Mouse (Mus musculus): Measurements from ENCODE around the gene 2010315B03Rik. TPM values are rescaled to one million over a fixed set of nuclear protein-coding genes. Genes with fewer than 3 reads are reported as not detected.
A peak's percentile ranks its signal among the peaks of the same experiment; 100 is the strongest.
"Not testable (repeated sequence)": the region's sequence is repeated elsewhere in the genome, so short reads cannot be mapped to it uniquely, and the experiment has no call there.

Gene 2010315B03Rik
- polyA plus RNA-seq, 1 experiment from 2014 or later, result 6.9 TPM

GRCm38 (mm10) chr9:124262987-124263717, 49.3 kb downstream of the 2010315B03Rik start:
- Histone ChIP-seq H3K4me1 (no peaks in the 10 kb centered on the region), H3K27me3 (no peaks in the 10 kb centered on the region), H3K4me3 (no peak overlapping the region), H3K9ac (no peak overlapping the region), H3K9me3 (no peaks in the 10 kb centered on the region), H3K4me2 (replicated peaks) (no peak overlapping the region), H3K36me3 (no peaks in the 10 kb centered on the region), H3K27ac (no peak overlapping the region)
- 78% methylated on average over 4 of the region's 4 CpGs for WGBS
- ATAC-seq (ENCODE audit: insufficient number of reproducible peaks, insufficient read depth, low FRiP score, low TSS enrichment), result no peak

GRCm38 (mm10) chr9:124258067-124258556, 54.4 kb downstream of the 2010315B03Rik start:
- Histone ChIP-seq H3K4me3 (no peak overlapping the region), H3K9me3 (peaks cover 12% of the 10 kb centered on the region), H3K27ac (no peak overlapping the region), H3K9ac (no peak overlapping the region), H3K4me1 (no peaks in the 10 kb centered on the region), H3K36me3 (no peaks in the 10 kb centered on the region), H3K27me3 (no peaks in the 10 kb centered on the region), H3K4me2 (replicated peaks) (no peak overlapping the region)
- no peak for ATAC-seq (ENCODE audit: insufficient number of reproducible peaks, insufficient read depth, low FRiP score, low TSS enrichment)
- 77% methylated on average over 4 of the region's 4 CpGs for WGBS

GRCm38 (mm10) chr9:124257200-124258066, 55.1 kb downstream of the 2010315B03Rik start:
- Histone ChIP-seq H3K4me1 (no peaks in the 10 kb centered on the region), H3K4me3 (no peak overlapping the region), H3K27me3 (no peaks in the 10 kb centered on the region), H3K9ac (no peak overlapping the region), H3K27ac (no peak overlapping the region), H3K36me3 (no peaks in the 10 kb centered on the region), H3K4me2 (replicated peaks) (no peak overlapping the region), H3K9me3 (peaks cover 12% of the 10 kb centered on the region)
- 47% methylated on average over 1 of the region's 1 CpGs for WGBS
- ATAC-seq (ENCODE audit: insufficient number of reproducible peaks, insufficient read depth, low FRiP score, low TSS enrichment), result peak; percentile 56; the same call in 1 of the 2 replicates

GRCm38 (mm10) chr9:124256271-124257199, 56.0 kb downstream of the 2010315B03Rik start:
- H3K4me1 ChIP-seq; H3K4me2 ChIP-seq (replicated peaks); H3K27me3 ChIP-seq; H3K36me3 ChIP-seq; H3K9ac ChIP-seq; H3K4me3 ChIP-seq; H3K27ac ChIP-seq: not testable (repeated sequence)
- peak; percentile 82 for ATAC-seq (ENCODE audit: insufficient number of reproducible peaks, insufficient read depth, low FRiP score, low TSS enrichment)
- peaks cover 12% of the 10 kb centered on the region for H3K9me3 ChIP-seq
- WGBS, result 13% methylated on average over 1 of the region's 1 CpGs

- ATAC-seq (ENCODE audit: insufficient number of reproducible peaks, insufficient read depth, low FRiP score, low TSS enrichment), result no peak
- H3K36me3 ChIP-seq, result no peaks in the 10 kb centered on the region
- H3K4me2 ChIP-seq (replicated peaks), result no peak overlapping the region
- H3K27me3 ChIP-seq, result no peaks in the 10 kb centered on the region
- H3K9ac ChIP-seq, result no peak overlapping the region
- peaks cover 4% of the 10 kb centered on the region for H3K9me3 ChIP-seq
- H3K4me3 ChIP-seq, result no peak overlapping the region
- H3K4me1 ChIP-seq, result no peaks in the 10 kb centered on the region
- no peak overlapping the region for H3K27ac ChIP-seq
These were observed 61.1 kb downstream of the 2010315B03Rik start for GRCm38 (mm10) chr9:124251438-124251837.

Other genes with a start within 250 kb of the 2010315B03Rik start
- gene Ccr2, start 210.7 kb downstream of the 2010315B03Rik start, polyA plus RNA-seq (2016; fragmentation: Nextera tagmentation; extraction: Ambion mirVana), result 0.82 and 0.92 TPM in 2 replicates
- 0.33 and 0.55 TPM in 2 replicates for gene Ccr5, start 191.2 kb downstream of the 2010315B03Rik start, polyA plus RNA-seq (2016; fragmentation: Nextera tagmentation; extraction: Ambion mirVana)
- gene Ppp2r3d, start 164.2 kb upstream of the 2010315B03Rik start, polyA plus RNA-seq (2016; fragmentation: Nextera tagmentation; extraction: Ambion mirVana), result 141 and 158 TPM in 2 replicates
- gene Gm21836, start 181.1 kb upstream of the 2010315B03Rik start, polyA plus RNA-seq (2016; fragmentation: Nextera tagmentation; extraction: Ambion mirVana), result not detected in 2 replicates